14 mouse cellular contexts compared by ENCODE assay signal in the genomic region with DNA sequence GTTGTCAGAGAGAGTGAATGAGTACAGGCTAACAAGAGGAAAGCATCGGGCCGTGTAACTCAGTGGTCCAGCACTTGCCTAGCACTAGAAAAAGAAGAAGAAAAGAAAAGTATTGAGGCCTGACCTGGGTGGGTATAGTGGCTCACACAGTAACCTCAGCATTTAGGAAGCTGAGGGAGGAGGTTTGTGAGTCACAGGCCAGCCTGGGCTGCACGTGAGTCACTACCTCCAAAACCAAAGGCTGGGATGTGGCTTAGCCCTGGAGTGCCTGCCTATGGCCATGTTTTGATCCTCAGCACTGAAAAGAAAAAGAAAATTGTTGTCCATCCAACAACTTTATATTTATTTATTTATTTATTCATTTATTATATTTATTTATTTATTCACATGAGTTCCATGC. TPM values are rescaled to one million over a fixed set of nuclear protein-coding genes. Genes with fewer than 3 reads are reported as not detected.
"Had no signal": no experiment of that assay in that cellular context is flagged by ENCODE, and none has a peak within 500 bp of the region (broad histone marks: within the 10 kb centered on the region; RNA-seq: fewer than 3 reads in every experiment).

No protein-coding gene starts in this region.

- H3K27ac ChIP-seq: left cerebral cortex, adult 2 months; limb, embryonic 10.5 days; liver, embryonic 15.5 days; midbrain, embryonic 13.5 days; neural tube, embryonic 12.5 days had no signal

- H3K9me3 ChIP-seq: limb, embryonic 10.5 days; liver, embryonic 15.5 days; midbrain, embryonic 13.5 days; neural tube, embryonic 12.5 days had no signal

- DNase-seq: lung, adult 2 months; lung, postnatal 36 days; thymus, adult 2 months; thymus, postnatal 25 days had no signal

- H3K36me3 ChIP-seq: limb, embryonic 10.5 days; liver, embryonic 15.5 days; midbrain, embryonic 13.5 days; neural tube, embryonic 12.5 days had no signal

- H3K4me2 ChIP-seq: liver, embryonic 11.5 days; liver, embryonic 15.5 days; midbrain, embryonic 13.5 days; neural tube, embryonic 12.5 days had no signal

- H3K27me3 ChIP-seq: liver, embryonic 15.5 days; midbrain, embryonic 13.5 days; neural tube, embryonic 12.5 days had no signal

- H3K4me3 ChIP-seq: left cerebral cortex, adult 2 months; limb, embryonic 10.5 days; liver, embryonic 15.5 days; midbrain, embryonic 13.5 days; neural tube, embryonic 12.5 days had no signal

- ATAC-seq: lung, postnatal 0 days had no signal

- H3K9ac ChIP-seq: liver, embryonic 15.5 days; midbrain, embryonic 13.5 days; neural tube, embryonic 12.5 days had no signal

- H3K4me1 ChIP-seq: limb, embryonic 10.5 days; liver, embryonic 15.5 days had no signal

RNA-seq across cellular contexts. Expression of gene Kcnk12, which starts 51.2 kb away (rescaled TPM):
- total RNA-seq: neutrophil, adult 5-6 weeks had no signal
- polyA plus RNA-seq: limb, embryonic 10.5 days; stomach, embryonic 14.5 days; urinary bladder, adult 2 months had no signal
